Mouse (Mus musculus) hindbrain, embryonic 10.5 days (tissue): ENCODE data around the gene Pard3b. TPM values are rescaled to one million over a fixed set of nuclear protein-coding genes. Genes with fewer than 3 reads are reported as not detected.
A peak's percentile ranks its signal among the peaks of the same experiment; 100 is the strongest.

Experiments used
- DNase-seq: peaks from one replicate; pipeline ENCODE4 v3.0.0-alpha.2; 2017; ENCODE audit warnings: low spot score
- H3K27ac ChIP-seq: fragments of 300-500 bp; sonication (generic); 2 replicates; pipeline ENCODE4 v1.5.1; 2016; ENCODE audit warnings: mild to moderate bottlenecking, moderate library complexity
- H3K27me3 ChIP-seq: fragments of 300-500 bp; sonication (generic); 2 replicates; pipeline ENCODE4 v1.6.1; 2016; ENCODE audit warnings: mild to moderate bottlenecking; ENCODE audit not compliant: poor library complexity, insufficient read depth, severe bottlenecking
- H3K36me3 ChIP-seq: fragments of 300-500 bp; sonication (generic); 2 replicates; pipeline ENCODE4 v1.6.1; 2016; ENCODE audit warnings: mild to moderate bottlenecking, moderate library complexity
- H3K4me1 ChIP-seq: fragments of 300-500 bp; sonication (generic); replicated peaks from 2 replicates; pipeline ENCODE4 v1.6.1; 2016; ENCODE audit warnings: mild to moderate bottlenecking
- H3K4me3 ChIP-seq: fragments of 300-500 bp; sonication (generic); 2 replicates; pipeline ENCODE4 v1.5.1; 2016; ENCODE audit warnings: mild to moderate bottlenecking, moderate library complexity
- H3K9me3 ChIP-seq: fragments of 300-500 bp; sonication (generic); 2 replicates; pipeline ENCODE4 v1.6.1; 2016; ENCODE audit warnings: mild to moderate bottlenecking, moderate library complexity
- WGBS: fragments of 180-500 bp; shearing (Covaris S2); methylation state at CpG from one replicate; pipeline ENCODE4 v1.1.7; 2016; 5-methylcytosine and 5-hydroxymethylcytosine counted together
- polyA plus RNA-seq: library from polyadenylated mRNA; unstranded; fragments of >200 nt; fragmentation: Nextera tagmentation; extraction: Ambion mirVana; gene quantifications from 2 replicates; pipeline ENCODE4 v1.2.1, GENCODE M21; 2016

Pard3b gene
- polyA plus RNA-seq, 1 experiment from 2014 or later = 12.7 TPM

DNA sequence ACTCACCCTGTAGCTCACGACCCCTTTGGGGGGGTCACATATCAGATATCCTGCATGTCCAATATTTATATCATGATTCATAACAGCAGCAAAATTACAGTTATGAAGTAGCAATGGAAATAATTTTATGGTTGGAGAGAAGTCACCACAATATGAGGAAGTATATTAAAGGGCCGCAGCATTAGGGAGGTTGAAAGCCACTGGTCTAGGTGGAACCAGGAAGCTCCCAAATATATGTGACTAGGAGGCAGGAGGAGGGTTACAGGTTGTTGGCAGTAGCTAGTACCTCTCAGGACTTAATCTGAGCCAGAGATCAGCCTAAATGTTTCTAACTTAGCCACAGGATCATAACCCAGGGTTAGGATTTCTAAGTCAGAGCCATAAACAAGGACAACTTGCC, 1008.2 kb downstream of the Pard3b start:
- no peaks in the 10 kb centered on the region for H3K27me3 ChIP-seq
- no peaks in the 10 kb centered on the region for H3K9me3 ChIP-seq
- H3K36me3 ChIP-seq = no peaks in the 10 kb centered on the region
- H3K4me1 ChIP-seq = peaks cover 26% of the 10 kb centered on the region
- no peak overlapping the region for H3K4me3 ChIP-seq
- whole genome bisulfite sequencing = 91% methylated on average over 2 of the region's 2 CpGs
- no peak for DNase-seq
- no peak overlapping the region for H3K27ac ChIP-seq

DNA sequence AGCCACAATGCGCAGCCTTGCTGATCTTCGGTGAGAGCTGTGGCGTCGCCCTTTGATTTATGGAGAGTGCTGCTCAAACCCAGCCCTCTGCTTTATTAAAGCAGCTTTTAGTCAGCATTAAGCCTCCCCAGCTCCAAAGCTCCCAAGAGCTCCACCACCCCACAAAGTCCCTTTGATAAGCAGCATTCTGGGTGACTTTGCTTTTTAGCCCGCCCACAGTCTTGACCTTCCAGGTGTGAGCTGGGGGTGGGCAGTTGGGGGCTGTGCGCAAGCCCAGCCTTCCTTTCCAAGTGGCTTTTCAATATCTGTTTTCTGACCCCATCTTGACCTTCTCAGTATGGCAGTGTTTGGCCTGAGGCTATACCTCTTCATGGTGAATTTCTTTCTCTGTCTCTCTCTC, 1009.5 kb downstream of the Pard3b start:
- peak; percentile 45 for DNase-seq
- Histone ChIP-seq H3K27ac (peak overlapping the region; percentile 62; the same call in 1 of the 2 replicates), H3K9me3 (no peaks in the 10 kb centered on the region), H3K27me3 (no peaks in the 10 kb centered on the region), H3K4me1 (peaks cover 26% of the 10 kb centered on the region), H3K36me3 (no peaks in the 10 kb centered on the region), H3K4me3 (no peak overlapping the region)
- WGBS = 18% methylated on average over 6 of the region's 6 CpGs

DNA sequence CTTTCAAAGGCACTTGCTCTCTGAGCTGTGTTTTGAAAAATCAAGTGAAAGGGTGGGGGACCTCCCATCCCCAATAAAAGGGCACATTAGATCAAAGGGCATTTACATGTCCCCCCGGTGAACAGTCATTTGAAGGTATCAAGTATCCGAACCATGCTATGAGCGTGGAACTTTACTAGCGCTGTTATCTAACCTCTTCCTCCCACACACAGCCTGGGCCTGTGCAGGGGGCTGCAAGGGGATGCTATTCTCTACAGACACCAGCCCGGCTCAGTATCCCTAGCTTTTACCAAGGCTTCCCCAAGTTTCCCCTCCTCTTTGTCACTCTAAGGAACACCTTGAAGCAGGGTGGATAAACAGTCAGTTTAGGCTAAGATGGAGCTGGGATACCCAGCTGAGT, 1010.0 kb downstream of the Pard3b start:
- WGBS = 8% methylated on average over 5 of the region's 5 CpGs
- peaks cover 26% of the 10 kb centered on the region for H3K4me1 ChIP-seq
- no peaks in the 10 kb centered on the region for H3K36me3 ChIP-seq
- no peaks in the 10 kb centered on the region for H3K9me3 ChIP-seq
- peak overlapping the region; percentile 62 for H3K27ac ChIP-seq
- H3K27me3 ChIP-seq = no peaks in the 10 kb centered on the region
- peak; percentile 19 for DNase-seq
- no peak overlapping the region for H3K4me3 ChIP-seq

DNA sequence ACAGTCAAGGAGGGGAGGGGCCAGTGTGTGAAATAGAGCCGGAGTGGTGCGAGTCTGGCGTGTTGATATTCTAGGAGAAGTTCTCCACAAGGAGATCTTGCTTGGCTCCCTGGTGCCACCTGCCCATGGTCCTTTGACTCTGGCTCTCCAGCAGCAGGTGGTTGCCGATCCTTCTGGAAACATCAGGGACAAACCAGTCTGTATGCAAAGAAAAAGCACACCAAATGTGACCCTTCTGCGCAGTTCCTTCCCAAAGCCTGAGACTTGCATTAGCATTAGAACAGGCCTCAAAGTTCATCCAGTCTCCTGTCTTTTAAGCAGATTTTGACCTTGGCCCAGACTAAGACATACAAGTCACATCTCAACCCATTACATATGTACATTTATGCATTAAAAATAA, 1011.9 kb downstream of the Pard3b start:
- peaks cover 34% of the 10 kb centered on the region for H3K4me1 ChIP-seq
- no peak overlapping the region for H3K4me3 ChIP-seq
- DNase-seq = no peak
- no peak overlapping the region for H3K27ac ChIP-seq
- WGBS = 86% methylated on average over 5 of the region's 5 CpGs
- H3K9me3 ChIP-seq = no peaks in the 10 kb centered on the region
- no peaks in the 10 kb centered on the region for H3K27me3 ChIP-seq
- H3K36me3 ChIP-seq = no peaks in the 10 kb centered on the region

DNA sequence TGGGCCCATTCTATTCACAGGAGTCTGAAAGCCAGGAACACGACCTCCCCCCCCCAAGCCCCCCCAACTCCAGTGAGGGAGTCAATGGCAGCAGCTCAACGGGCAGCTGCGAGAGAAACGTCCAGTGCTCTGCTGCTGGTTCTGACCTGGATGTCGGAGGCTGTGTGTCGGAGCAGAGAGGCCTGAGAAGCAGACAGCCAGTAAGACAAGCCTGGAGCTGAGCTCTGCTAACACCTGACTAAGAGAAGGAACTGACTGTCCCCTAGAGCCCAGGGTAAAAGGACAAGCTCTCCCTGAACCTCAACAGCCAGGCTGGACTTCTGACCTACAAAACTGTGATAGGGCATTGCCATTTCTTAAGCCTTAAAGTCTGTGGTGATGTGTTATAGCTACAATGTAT, 1015.8 kb downstream of the Pard3b start:
- Histone ChIP-seq H3K36me3 (no peaks in the 10 kb centered on the region), H3K9me3 (no peaks in the 10 kb centered on the region), H3K4me3 (no peak overlapping the region), H3K4me1 (peaks cover 17% of the 10 kb centered on the region; the same call in 1 of the 2 replicates), H3K27me3 (no peaks in the 10 kb centered on the region), H3K27ac (no peak overlapping the region)
- 73% methylated on average over 6 of the region's 6 CpGs for WGBS
- no peak for DNase-seq

DNA sequence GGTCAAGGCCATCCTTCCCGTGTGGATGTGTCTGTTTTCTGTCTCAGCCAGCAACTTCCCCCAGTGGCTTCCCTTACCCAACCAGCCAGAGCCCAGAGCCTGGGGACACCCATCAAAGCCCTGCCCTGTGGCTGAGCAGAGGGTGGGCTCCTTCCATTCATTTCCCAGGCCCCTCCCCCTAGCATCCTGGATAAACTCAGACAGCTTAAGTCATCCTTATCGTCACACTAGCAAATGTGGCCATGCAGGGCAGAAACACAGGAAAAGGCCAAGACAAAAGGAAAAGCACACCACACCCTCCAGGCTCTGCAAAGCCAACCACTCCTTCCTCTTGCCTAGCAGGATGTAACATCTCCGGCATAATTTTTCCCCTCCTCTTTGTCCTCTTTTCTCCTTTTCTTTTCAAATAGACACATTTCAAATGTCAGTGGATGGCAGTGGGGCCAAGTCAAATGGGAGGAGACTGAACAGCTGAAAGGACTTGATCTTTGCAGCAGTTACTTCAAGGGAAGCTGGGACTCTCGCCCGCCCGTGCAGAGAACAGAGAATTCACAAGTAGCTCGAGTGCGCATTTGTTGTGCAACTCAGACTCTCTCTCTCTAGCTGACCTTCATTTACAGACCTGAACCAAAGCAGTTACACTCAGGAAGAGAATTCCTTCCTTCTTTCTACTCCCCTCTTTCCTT, 1026.5 kb downstream of the Pard3b start:
- Histone ChIP-seq H3K4me3 (no peak overlapping the region), H3K9me3 (peaks cover 6% of the 10 kb centered on the region), H3K27ac (peak overlapping the region; percentile 75), H3K4me1 (peaks cover 14% of the 10 kb centered on the region), H3K36me3 (no peaks in the 10 kb centered on the region), H3K27me3 (no peaks in the 10 kb centered on the region)
- WGBS = 29% methylated on average over 8 of the region's 8 CpGs
- DNase-seq = peak; percentile 37

DNA sequence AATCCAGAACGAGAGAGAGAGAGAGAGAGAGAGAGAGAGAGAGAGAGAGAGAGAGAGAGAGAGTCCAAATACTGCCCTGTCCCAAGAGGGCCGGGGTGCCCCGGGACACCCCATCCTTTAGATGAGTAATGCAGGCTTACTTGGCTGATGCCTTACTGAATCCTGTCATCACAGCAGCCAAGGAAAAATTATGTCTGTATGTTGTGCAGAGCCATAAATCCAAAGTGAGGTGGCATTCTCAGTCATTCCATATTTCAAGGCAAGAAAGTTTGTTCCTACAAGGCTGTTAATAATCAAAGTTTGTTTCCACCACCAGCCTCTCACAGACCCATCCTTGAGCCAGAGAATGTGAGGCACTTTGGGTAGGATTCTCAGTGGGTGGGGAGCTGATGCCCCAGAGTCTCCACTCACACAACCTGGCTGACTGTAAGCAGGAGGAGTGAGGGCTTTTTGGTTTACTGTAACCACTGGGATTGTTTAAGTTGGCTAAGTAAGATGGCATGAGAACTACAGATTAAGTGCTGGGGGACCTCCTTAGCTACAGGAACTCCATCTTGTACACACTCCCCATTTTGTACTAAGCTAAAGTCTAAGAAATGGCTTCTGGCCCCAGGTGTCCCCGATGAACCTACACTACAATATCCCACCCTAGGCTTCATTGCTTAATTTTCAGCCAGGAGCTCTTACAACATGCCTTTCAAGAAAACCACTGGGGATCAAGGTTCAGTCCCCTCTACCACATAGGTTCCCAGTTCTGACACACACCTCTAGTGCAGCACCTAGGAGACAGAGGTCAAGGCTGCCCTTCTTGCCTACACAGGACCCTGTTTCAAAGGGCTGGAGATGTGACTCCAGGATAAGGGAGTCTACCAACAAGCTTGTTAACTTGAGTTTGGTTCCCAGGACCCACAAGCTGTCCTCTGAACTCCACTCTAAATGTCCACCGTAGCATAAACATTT, 1027.4 kb downstream of the Pard3b start:
- Histone ChIP-seq H3K36me3 (no peaks in the 10 kb centered on the region), H3K27me3 (no peaks in the 10 kb centered on the region), H3K27ac (peak overlapping the region; percentile 75), H3K9me3 (peaks cover 6% of the 10 kb centered on the region), H3K4me1 (peaks cover 14% of the 10 kb centered on the region), H3K4me3 (no peak overlapping the region)
- WGBS = 84% methylated on average over 5 of the region's 5 CpGs
- DNase-seq = no peak

DNA sequence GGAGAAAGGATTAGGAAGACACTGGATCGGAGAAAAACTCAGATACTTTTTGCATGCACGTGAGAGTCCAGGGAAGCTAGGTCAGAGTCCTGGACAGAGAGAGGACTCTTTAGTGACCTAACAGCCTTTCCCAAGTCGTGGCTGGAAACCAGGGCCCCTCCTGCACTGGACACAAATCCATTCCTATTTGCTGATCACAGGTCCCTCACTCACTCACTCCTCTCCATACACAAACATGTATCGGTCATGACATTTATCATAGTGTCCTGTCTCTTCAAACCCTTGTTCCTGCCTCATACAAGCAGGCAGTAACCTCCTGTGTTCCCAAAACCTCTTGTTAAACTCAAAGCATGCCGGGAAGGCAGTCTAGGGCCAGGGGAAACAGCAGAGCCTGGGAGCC, 1028.2 kb downstream of the Pard3b start:
- Histone ChIP-seq H3K9me3 (peaks cover 6% of the 10 kb centered on the region), H3K27ac (no peak overlapping the region), H3K27me3 (no peaks in the 10 kb centered on the region), H3K36me3 (no peaks in the 10 kb centered on the region), H3K4me3 (no peak overlapping the region), H3K4me1 (peaks cover 14% of the 10 kb centered on the region)
- WGBS = 83% methylated on average over 5 of the region's 5 CpGs
- no peak for DNase-seq

DNA sequence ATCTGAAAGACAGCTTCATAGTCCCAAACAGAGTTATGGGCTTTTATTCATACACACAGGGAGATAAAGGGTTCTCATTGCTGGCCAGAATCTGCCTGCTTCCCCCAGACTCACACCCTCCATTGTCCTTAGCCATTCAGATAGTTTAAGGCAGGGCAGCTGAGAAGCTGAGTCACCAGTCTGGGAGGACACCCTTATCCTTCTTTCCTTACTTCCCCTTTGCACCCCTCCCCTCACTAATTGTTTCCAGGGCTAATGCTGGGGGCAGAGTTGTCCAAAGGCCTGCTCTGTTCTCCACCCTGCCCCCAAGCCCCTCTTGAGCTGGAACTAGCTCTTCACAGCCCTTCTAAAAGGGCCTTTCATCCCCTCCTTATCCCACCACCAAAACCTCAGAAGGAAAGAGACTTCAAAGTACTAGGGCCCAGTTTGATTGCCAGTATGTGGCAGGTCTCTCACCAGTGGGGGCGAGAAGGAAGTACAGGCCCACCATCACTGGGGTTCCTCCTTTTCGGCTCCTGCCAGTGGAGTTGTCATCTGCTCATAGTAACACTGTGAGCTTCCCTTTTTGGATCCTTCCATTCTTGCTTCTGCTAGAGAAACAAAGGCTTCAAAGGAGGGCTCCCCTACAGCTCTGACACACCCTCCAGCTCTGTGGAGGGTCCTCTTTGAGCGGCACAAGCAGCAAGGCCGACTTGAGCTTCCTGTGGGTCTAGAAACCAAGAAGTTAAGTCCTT, 1040.2 kb downstream of the Pard3b start:
- peak overlapping the region; percentile 45 for H3K27ac ChIP-seq
- 32% methylated on average over 4 of the region's 4 CpGs for WGBS
- H3K9me3 ChIP-seq = peaks cover 8% of the 10 kb centered on the region; the same call in 1 of the 2 replicates
- H3K27me3 ChIP-seq = no peaks in the 10 kb centered on the region
- no peaks in the 10 kb centered on the region for H3K36me3 ChIP-seq
- DNase-seq = no peak
- peaks cover 33% of the 10 kb centered on the region for H3K4me1 ChIP-seq
- H3K4me3 ChIP-seq = no peak overlapping the region

DNA sequence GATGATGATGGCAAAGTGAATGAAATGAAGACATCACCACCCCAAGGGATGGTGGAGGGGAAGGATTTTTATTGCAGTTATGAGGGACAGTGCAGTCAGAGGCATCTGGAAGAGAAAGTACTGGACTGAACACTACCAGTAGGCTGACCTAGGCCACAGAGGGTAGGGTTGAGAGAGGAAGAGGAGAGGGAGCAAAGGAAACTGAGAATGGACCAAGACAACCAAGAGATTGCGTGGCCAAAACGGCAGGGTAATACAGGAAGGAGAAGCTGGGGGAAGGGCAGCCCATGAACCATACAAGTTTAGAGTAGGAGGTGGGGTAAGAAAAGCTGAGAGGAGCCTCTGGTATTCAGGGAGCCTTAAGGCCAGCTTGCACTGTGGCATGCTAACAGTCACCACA, 1040.8 kb downstream of the Pard3b start:
- WGBS = 96% methylated on average over 2 of the region's 2 CpGs

DNA sequence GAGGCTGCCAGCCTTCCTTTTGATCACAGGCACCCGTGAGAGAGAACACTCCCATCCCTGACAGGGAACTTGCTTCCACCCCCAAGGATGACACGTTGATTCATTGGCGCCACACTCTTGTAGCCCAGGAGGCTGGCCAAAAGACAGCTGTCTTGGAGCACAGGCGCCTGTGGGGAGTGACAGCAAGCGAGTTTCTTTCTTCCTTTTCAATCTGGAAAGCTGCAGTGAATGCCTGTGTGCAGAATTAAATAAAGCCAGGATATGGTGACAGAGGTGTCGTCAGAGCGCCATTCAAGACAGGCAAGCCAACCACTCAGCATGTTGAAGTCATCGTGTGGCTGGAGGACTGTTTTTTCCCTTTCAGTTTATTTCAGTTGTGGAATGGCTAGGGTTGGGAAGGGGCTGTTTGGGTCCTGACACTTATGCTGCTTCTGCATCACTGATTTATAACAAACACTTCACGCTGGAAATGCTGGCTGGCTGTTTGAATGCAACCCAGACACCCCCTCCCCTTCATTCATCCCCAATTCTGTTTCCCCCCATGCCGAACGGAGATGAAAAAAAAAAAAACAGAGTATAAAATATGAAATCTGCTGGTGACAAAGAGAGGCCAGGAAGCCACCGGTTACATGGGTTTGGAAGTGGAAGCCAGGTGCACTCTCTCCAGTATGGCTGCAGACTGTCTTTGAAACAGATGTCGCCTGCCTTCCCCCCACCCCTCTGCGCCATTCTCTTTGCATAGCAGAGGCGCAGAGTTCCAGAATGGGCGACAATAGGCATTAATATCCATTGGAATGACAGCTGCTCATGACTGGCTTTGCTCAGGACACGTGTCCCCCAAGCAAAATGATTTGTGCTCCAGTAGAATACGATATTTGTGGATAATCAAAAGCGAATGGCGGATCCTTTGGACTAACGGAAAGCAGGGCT, 1044.1 kb downstream of the Pard3b start:
- no peaks in the 10 kb centered on the region for H3K27me3 ChIP-seq
- no peaks in the 10 kb centered on the region for H3K36me3 ChIP-seq
- H3K4me1 ChIP-seq = peaks cover 33% of the 10 kb centered on the region
- peaks cover 4% of the 10 kb centered on the region; the same call in 1 of the 2 replicates for H3K9me3 ChIP-seq
- peak overlapping the region; percentile 1; the same call in 1 of the 2 replicates for H3K4me3 ChIP-seq
- peak; percentile 37 for DNase-seq
- 54% methylated on average over 21 of the region's 21 CpGs for WGBS
- peak overlapping the region; percentile 70 for H3K27ac ChIP-seq

More for the DNA sequence above, 1040.8 kb downstream of the Pard3b start:
- peaks cover 8% of the 10 kb centered on the region; the same call in 1 of the 2 replicates for H3K9me3 ChIP-seq
- no peaks in the 10 kb centered on the region for H3K27me3 ChIP-seq
- no peaks in the 10 kb centered on the region for H3K36me3 ChIP-seq
- H3K27ac ChIP-seq = no peak overlapping the region
- DNase-seq = no peak
- peaks cover 33% of the 10 kb centered on the region for H3K4me1 ChIP-seq
- no peak overlapping the region for H3K4me3 ChIP-seq

DNA sequence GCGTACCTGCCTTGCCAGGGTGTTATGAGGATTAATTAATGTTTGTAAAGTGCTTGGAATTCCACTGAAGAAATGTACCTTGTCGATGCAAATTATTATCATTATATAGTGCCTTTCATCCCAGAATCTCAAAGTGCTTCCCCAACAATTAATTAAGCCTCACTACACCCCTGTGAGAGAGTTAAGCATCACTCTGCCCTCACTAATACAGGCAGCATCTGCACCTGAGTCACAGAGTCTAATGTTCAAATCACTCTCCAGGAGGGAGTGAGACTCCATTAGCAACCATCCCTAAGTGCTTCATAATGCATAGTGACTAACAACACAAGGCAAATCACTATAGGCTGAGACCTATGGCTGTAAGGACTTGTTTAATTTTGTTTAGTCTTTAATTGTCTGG, 1044.9 kb downstream of the Pard3b start:
- no peak overlapping the region for H3K4me3 ChIP-seq
- H3K9me3 ChIP-seq = no peaks in the 10 kb centered on the region
- no peak overlapping the region; the same call in 1 of the 2 replicates for H3K27ac ChIP-seq
- peaks cover 32% of the 10 kb centered on the region for H3K4me1 ChIP-seq
- 94% methylated on average over 2 of the region's 2 CpGs for WGBS
- no peaks in the 10 kb centered on the region for H3K36me3 ChIP-seq
- H3K27me3 ChIP-seq = no peaks in the 10 kb centered on the region
- no peak for DNase-seq
